Mouse (Mus musculus) heart, adult 11 months (tissue): ENCODE data around the gene Ifit3.
"Not testable (repeated sequence)": the region's sequence is repeated elsewhere in the genome, so short reads cannot be mapped to it uniquely, and the experiment has no call there.

Source experiments
- DNase-seq: peaks from one replicate; pipeline ENCODE4 v3.0.0; 2022

The Ifit3 gene

DNA sequence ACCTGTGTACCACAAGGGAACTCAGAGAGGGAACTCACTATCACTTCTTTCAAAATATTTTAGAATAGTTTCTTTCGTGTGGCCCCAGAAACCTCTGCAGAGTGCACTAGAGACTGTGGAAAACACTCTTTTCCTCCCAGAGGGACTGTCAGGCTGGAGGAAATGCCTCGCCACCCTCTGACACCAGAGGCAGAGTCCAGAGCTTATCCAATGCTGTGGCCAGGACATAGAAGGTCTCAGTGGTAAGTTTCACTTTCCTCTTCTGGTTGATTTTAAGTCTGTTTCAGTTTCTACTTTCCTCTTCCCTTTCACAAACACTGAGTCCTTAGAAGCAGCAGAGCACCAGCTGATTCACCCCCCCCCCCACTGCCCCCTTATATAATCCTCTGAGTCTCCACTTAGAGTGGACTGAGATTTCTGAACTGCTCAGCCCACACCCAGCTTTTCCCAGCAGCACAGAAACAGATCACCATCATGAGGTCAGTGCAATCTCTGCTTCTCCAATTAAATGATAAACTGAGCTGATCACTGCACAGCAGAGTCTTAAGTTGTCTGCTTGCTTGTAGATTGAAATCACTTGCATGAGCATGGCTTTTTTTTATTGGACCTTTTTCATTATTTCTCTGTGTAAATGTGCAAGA is at the start of gene Ifit3:
Gene Ifit3, plus strand, starts transcription at position 406 of the 641 bp plus-strand sequence.
- DNase-seq, result peak; percentile 97

DNA sequence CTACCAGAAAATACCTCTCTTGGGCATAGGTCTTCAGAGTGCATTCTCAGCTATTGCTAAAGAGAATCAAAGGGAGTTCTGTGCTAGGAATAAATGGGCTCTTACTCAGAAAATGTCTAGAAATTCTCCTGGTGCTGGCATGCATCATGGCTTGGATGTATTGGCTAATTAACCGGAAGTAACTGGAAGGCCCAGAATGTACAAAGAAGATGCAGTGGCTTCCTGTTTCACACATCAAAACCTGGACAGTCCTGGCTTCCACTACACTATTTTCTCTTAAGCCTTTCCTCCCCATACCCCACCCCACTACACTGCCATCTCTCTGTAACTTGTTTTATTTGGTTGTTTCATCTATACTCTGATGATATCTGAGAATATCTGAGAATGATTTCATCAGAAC is 43.9 kb upstream of the Ifit3 start:
- DNase-seq, result no peak

DNA sequence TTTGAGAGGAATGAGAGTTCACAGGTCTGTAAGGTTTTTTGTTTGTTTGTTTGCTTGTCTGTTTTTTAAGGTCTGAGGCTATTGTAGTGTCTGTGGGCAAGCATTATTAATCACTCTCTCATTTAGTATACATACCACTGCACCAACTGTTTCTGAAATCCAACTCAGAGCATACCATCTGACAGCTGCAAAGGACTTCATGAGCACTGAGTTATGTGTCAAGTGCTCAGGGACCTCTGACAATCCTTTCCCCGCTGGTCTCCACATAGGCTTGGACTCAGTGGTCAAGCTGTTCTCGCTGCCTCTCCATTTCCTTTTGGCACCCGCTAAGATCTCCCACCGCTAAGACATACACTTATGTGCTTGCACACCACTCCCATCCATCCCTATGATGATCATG is 37.1 kb upstream of the Ifit3 start:
- DNase-seq, result peak; percentile 44

DNA sequence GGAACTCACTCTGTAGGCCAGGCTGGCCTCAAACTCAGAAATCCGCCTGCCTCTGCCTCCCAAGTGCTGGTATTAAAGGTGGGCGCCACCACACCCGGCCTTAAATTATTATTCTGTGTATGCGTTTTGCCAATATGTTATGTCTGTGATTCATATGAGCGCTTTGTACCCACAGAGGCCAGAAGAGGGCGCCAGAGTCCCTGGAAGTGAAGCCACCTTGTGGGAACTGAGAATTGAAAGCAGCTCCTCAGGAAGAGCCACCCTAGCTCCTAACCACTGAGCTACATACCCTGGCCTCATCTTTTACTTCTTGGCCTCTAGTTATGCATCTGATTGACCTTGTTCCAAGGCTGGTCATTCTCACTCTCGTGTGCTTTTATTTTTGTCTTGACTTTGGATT is 35.4 kb upstream of the Ifit3 start:
- peak; percentile 95 for DNase-seq

DNA sequence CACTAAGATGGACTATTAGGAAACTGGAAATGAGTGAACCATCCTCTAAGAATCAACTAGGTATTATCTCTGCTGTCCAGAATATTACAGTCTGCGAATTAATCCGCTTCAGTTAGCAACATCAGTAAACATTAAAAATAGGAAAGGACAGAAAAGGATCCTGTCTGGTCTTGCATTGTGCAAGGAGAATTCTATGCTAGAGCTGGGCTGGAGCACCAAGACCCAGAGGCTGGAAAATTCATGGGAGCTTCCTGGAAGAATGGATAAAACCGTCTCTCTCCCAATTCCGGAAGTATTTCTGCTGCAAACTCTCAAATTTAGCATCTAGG is 33.2 kb upstream of the Ifit3 start:
- DNase-seq, result no peak

DNA sequence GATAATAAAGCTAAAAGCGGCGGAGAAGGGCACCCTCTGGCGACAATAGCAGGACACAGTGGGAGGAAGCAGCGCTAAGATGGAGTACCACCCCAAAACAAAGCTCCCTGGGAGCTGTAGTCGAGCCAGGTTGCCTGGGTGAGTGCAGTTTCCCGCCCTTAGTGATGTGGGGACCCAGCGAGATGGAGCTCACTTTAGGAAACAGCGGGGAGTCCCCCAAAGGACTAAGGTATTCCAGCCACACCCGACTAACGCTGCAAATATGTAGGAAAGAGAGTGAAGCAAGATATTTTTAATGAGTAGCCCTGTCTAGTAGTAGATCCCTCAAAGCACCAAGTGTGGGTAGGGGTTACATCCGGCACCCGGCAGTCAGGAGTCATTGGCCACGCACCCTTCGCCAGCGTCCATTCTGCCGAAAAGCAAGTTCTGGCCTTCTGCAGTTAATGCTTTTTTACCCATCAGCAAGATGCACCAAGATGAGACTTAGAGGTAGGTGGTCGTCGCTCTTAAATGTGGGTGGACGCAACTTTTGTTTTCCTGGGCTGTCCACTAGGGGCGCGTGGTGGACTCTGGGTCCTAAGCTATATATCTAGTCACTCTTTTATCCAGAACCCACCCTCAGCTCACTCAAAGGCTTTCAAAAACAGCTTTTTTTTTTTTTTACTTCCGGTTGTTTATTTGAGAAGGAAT is 32.7 kb upstream of the Ifit3 start, which contains the start of gene Ifit2:
Gene Ifit2, plus strand, starts transcription at position 161 of the 690 bp plus-strand sequence.
- DNase-seq, result peak; percentile 98

DNA sequence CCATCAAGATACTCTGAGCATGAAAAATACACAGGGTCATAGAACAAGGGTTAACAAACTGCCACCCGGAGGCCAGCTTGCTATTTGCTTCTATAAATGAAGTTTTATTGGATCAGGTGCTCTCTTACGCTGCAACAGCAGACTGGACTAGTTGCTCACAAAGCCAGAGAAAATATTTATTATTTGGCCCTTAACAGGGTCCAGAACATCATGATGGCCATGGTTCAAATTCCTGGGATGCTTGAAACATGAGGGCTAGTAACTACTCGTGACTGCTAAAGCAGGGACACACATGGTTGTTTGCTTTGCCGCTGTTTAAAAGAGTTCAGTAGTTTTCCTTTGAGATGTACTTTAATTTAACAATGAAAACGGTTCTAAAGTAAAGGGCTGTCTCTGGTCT is 31.4 kb upstream of the Ifit3 start:
- DNase-seq, result peak; percentile 95

DNA sequence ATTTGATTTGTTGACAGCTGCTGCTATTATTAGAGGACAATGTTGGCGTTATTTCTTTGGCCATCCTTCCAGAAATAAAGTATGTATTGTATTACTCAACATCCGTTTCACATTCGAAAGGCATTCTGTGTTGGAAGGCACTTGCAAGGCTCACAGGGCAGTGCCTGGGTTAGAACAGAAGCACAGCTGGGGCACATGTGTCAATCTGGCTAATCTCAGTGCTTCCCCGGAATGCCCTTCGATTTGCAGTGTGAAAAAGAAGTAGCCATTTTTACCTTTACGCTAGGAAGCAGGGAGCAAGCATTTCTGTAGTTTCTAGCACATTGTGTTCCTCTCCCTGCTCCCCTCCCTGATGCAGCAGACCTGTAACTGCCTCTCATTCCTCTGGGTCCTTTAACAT is 30.3 kb upstream of the Ifit3 start:
- DNase-seq, result peak; percentile 91

DNA sequence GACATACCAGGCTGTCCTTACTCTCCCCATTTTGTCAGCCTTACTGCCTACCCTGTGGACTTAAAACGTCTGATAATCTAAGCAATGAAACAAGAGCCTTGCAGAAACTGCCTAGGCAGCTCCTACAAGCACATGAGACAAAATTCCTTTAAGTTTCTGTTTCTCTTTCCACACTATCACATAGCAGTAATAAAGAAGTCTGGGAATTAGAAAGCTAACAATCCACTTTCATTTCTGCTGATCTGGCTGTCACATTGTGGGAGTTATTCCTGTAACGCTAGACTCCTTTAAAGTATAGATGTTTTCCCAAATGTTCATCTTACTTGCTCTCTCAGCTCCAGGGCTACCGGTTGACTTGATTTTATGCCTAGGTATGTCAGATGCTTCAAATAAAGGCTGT is 29.8 kb upstream of the Ifit3 start:
- DNase-seq, result no peak

DNA sequence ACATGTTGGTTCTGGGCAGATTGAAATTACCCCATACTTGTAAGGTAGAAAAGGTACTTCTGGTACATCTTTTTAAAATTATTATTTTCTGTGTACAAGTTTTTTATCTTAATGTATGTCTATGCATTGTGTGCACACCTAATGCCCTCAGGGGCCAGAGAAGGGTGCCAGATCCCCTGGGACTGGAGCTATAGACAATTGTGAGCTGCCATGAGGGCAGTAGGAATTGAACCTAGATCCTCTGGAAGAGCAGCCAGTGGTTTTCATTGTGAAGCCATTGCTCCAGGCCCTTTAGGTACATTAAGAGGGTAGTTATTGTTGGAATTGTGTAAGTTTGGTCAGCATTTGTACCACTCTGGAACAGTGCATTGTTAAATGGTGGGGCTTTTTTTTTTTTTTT is 29.3 kb upstream of the Ifit3 start:
- peak; percentile 91 for DNase-seq

DNA sequence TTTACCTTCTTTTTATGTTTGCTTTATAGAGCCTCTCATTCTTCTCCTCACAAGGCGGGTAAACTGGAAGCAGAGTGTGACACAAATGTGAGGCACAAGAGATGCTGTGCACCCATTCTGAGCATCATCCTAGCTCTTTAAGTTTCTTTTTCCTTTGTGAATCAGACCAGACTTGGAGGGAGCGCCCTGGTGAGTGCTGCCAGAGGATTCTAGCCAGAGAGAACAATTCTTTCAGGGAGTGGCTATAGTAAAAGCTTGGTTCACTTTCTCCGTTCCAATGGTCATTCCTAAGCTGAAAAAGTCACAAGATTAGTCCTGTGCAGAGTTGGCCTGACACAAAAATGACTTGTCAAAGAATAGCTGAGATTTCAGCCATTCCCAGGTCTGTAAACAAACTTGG is 26.7 kb upstream of the Ifit3 start:
- peak; percentile 90 for DNase-seq

DNA sequence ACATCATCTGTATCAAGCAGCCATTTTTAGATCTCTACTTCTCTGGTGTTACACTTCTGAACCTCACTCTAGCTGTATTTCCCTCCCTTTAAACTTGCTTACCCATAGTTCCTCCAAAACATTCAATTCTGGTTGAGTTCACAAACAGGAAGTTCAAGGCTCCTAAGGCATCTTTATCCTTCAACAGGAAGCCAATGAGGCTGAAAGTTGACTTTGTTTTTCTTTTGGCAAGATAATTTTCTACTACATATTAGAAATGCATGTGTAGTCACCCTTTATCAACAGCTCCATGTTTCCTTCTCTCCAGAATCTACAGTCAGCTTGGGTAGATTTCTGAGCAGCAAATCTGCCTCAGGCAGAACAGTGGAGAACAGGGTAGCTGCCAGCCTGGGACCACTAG is 20.8 kb upstream of the Ifit3 start:
- DNase-seq, result peak; percentile 4

DNA sequence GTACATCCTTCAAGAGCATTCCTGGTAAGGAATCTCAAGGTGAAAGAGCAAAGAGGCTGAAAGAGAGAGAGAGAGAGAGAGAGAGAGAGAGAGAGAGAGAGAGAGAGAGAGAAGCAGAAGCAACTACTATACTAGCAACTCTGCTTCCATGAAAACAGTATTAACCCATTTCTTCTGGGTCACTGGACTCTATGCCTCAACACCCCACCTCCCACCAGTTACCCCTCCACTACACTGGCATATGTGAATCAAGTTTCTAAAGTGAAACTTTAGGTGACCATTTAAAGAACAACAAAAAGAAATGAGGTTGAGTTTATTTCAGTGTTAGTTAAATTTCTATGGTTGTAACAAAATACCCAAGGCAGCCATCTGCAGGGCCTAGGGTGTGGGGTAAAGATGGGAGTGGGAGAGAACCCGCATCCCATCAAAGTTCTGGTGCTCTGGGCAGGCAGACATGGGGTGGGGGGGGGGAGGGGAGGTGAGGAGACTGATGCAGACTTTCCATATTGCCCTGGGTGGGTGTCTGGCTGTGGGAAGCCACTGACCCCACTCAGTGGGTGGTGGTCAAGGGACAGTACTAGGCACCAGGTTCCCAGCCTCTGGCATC is 17.1 kb upstream of the Ifit3 start:
- DNase-seq, result peak; percentile 55

DNA sequence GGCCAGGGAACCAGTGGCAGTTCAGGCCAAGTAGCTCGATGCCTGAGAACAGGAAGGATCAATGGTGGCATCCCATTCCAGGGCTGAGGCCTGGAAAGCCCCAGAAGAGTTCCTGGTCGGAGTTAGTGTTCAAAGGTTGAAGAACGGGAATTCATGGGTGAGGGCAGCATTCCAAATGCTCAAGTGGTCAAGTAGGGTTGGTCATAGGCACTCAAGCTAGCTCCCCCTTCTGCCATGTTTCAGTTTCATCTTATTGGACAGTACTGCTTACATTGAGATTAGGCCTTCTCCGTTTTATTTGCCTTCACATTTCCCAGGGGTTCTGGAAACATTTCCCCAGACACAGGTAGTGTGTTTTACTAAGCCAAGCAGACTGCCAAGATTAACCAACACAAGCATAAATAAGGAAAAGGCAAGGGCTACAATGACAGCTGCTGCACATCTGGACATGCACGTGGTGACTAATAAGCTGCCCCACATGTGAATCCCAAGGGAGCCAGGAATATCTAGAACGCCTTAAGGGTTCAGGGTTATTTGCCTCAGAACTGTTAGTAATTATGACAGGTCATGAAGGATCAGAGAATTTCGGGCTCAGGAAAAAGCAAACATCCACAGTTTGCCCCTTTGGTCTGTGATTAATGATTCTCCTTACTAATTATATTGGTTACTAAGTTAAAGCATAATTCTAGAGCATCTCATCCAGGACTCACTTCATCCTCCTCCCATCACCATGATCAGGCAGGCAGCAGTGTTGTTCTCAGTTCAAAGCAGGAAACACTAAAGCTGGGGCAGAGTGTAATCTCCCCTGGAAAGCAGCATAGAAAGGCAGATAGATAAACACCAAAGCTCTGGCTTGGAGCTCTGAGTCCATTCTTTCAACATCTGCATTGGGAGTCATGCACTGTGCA is 14.1 kb upstream of the Ifit3 start:
- peak; percentile 92 for DNase-seq

DNA sequence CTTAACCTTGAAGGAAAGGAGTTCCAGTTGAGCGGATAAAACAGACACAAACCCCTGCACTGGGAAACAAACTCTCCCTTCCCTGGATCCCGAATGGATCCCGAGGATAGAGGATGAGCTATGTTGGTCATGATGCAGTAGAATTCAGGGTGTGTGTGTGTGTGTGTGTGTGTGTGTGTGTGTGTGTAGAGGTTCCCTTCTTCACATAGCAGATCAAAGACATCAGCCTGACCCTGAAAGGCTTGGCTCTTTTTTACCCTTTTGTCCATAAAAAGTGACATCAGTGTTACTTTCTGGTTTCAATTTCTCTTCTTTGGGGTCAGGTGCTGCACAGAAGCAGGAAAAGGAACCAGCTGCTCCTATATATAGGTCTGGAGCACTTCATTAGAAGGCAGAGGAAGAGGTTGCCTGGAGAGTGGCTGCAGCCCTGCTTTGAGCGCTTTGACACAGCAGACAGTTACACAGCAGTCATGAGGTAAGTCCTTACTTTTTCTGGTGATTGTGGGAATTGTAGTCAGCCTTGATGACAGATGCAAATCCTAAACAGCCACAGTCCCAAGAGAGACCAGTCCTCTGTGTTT is 13.3 kb upstream of the Ifit3 start:
- peak; percentile 92 for DNase-seq

DNA sequence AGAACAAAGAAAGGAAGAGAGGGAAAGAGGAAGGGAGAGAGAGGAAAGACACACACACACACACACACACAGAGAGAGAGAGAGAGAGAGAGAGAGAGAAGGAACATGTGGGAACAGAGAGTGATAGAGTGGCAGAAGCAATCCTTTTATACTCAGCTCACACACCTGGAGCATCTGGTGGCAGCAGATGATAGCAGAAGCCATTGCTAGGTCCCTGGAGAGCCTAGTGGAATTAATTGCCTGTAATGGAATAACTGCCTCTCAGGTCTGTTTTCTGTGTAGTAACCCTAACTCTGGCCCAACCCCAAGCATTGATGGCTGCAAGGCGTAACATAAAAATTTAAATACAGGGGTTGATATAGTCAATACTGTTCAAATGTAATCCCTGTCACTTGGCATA is 12.3 kb upstream of the Ifit3 start:
- peak; percentile 79 for DNase-seq

DNA sequence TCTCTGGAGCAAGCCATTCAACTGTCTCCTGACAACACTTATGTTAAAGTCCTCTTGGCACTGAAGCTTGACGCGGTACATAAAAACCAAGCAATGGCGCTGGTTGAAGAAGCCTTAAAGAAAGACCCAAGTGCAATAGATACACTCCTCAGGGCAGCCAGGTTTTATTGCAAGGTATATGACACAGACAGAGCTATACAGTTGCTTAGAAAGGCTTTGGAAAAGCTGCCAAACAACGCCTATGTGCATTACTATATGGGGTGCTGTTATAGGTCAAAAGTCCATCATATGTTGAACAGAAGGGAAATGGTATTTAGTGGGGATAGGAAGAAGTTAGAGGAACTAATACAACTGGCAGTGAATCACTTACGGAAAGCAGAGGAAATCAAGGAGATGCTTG is 9.7 kb upstream of the Ifit3 start:
- DNase-seq, result no peak

DNA sequence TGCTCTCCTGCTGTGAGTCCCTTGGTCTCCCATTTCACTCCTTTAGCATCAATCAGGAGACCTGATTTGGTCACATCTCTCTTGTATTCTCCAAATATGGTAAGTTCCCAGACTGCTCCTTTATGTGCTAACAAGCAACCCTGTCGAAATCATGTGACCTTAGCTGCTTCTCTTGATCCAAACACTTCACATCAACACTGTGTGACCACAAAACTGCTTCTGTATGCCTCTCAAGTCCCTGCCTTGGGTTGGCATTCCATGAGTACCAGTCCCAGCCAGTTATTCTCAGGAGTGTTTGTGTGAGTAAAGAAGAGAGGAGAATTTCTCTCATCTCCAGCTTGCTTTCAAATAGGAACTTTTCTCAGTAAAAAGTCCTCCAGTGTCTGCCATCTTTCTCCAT is 6.2 kb upstream of the Ifit3 start:
- peak; percentile 24 for DNase-seq

DNA sequence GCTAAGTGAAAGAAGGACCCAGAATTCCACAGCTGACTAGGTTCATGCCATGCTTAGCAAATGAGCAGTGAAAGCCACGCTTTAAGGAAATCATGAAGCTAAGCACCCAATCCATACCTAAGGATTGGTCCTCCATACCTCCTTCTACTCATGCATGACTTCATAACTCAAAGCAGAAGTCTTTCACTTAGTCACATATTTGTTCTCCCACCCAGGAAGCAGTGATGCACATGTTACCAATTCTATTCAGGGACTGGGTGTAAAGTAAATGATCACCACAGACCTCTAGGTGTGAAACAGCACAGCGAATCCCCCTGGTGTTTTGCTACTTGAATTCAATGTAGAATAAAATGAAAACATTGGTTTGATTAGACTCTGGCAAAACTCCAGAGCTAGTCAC is 635 bp upstream of the Ifit3 start:
- DNase-seq, result not testable (repeated sequence)

DNA sequence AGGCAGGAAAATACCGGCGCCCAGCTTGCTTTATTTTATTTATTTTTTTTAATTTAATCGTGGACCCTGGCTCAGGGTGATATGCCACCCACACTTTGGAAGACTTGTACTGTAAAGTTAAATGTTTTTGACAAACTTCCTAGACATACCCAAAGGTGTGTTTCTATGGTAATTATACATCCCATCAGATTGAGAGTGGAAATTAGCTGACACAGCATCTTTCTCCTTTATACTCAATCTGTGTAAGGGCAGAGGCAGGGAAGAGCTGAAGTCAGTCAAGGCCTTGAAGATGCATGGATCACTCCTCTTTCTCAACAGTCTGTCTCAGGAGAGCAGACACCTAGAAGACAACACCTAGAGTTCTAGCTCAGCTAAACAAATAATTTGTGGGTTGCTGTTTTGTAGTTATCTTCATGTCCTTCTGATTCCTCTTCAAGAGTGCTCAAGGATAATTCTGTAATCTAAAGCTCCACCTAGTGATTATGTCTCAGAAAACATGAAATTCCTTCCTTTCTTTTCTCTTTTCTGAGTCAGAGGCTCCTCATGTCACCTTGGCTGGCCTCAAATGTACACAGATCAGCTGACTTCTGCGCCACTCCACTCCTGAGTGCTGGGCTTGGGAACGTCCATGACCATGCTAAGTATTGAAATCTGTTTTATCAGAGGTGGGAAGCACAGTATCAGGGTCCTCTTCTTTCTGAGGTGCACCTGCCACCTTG is 2.6 kb downstream of the Ifit3 start:
- DNase-seq, result peak; percentile 80

DNA sequence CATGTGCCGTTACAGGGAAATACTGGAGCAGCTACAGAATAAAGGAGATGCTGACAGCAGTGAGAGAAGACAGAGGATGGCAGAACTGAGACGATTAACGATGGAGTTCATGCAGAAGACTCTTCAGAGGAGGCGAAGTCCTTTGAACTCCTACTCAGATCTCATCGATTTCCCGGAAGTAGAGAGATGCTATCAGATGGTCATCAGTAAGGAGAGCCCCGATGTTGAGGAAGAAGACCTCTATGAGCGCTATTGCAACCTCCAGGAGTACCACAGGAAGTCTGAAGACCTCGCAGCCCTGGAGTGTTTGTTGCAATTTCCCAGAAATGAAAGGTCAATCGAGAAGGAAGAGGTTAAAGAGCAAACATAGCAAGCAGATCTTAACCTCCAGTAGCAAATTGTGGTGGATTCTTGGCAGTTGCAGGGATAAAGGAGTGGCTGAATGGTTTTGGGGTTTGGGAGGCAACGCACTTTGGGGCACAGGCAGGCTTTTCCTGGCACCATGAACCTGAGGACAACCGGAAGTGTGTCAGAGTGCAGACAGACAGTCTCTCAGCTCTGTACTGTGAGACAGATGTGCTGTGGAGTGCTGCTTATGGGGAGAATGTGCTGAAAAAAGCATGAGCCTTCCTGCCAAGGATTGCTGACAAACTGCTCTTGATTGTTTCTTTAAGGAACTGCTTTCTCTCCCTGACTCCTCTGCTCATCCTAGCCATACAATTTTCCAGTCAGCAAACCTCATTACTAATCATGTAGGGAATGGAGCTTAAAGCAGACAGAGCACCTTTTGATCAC is 4.8 kb downstream of the Ifit3 start:
- DNase-seq, result peak; percentile 91
